Mouse (Mus musculus) kidney, adult 2 months (tissue): ENCODE results near the gene Abcc10.

Experiments
- CTCF ChIP-seq: fragments of 200-500 bp; conservative IDR thresholded peaks from 2 replicates; pipeline ENCODE4 v1.5.1; 2011; ENCODE audit warnings: low read depth, mild to moderate bottlenecking, control low read depth, low read length, moderate library complexity, mixed read lengths; ENCODE audit not compliant: insufficient read depth, insufficient read length
- POLR2A ChIP-seq: fragments of 200-500 bp; IDR thresholded peaks from one replicate; pipeline ENCODE4 v1.6.1; 2011; ENCODE audit warnings: low read depth, low read length, control low read depth

DNA sequence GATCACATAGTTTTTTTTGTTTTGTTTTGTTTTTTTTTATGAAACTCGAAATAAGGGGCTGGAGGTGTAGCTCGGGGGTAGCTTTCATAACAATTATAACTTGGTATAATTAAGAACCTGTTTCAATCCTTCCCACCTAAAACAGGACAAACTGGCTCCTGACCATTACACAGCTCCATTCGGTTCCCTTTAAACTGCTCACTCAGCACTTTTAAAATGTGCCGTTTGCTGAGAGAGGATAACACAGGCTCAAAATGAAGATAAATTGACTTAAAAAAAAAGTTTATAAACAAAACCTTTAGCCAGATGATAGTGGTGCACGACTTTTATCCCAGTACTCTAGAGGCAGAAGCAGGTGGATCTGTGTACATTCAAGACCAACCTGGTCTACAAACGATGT lies 42.7 kb downstream of the Abcc10 start:
- TF ChIP-seq CTCF (no peak), POLR2A (no peak)
